Mouse (Mus musculus): Measurements from ENCODE around the gene Cntnap5a. TPM values are rescaled to one million over a fixed set of nuclear protein-coding genes. Genes with fewer than 3 reads are reported as not detected.

Gene Cntnap5a
- 5.3 and 7.8 TPM in 2 replicates for total RNA-seq (2021)
- long read RNA-seq, partial matches to known transcripts = 0 of 1 reads
- long read RNA-seq, other reads (novel, unspliced or antisense) = 1 of 1 reads

DNA sequence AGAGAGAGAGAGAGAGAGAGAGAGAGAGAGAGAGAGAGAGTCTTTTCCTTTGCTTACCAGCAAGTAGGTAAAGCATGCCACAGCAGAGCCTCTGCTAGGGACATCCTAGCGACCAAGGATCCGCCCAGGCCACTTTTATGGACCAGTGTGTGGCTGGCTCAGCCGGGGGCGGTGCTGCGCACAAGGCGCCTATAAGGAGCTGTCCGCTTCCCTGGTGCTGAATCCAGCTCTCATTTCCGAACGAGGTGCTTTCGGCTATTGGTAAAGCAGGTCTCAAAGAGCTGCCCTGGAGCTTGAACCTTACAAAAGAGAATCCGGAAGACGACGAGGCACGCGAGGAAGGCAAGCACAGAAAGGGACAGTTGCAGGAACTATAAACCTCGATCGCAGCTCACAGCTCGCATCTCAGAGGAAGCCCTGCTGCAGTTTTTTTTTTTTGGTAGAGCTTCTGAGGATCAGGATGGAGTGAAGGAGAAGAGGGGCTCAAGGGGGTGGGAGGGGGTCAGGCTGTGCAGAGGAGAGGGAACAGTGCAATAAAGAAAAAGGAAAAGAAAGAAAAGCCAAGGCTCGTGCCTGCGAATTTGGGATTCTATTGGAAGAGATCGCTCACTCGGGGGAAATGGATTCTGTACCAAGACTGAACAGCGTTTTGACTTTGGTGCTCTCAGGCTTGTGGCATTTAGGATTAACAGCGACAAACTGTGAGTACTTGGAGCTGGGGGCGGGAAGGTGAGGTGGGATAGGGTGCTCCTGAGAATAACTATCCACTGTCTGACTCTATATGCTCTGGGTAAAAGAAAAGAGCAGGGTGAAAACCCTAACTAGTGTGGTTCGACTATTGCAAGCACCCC, at the start of gene Cntnap5a:
Gene Cntnap5a, plus strand, starts transcription at position 239 of the 851 bp plus-strand sequence.
- DNase-seq = peak; percentile 53

DNA sequence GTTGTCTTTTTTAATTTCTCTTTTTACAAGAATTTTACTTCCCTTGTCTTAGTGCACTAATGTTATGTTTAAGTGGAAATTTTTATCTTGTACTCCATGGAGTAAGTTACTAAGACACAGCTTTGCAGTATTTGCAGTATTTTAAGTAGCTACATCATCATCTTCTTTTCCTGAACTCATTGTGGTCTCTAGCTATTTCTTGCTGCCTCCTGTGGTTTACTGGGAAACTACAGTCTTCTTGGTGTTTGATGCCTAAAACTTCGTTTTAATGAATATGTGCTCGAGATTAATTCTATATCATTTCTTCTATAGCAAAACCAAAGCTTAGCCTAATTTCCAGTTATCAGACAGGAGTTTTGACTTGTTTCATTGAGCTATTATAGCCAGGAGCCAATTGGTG, 37.6 kb upstream of the Cntnap5a start:
- DNase-seq = no peak

DNA sequence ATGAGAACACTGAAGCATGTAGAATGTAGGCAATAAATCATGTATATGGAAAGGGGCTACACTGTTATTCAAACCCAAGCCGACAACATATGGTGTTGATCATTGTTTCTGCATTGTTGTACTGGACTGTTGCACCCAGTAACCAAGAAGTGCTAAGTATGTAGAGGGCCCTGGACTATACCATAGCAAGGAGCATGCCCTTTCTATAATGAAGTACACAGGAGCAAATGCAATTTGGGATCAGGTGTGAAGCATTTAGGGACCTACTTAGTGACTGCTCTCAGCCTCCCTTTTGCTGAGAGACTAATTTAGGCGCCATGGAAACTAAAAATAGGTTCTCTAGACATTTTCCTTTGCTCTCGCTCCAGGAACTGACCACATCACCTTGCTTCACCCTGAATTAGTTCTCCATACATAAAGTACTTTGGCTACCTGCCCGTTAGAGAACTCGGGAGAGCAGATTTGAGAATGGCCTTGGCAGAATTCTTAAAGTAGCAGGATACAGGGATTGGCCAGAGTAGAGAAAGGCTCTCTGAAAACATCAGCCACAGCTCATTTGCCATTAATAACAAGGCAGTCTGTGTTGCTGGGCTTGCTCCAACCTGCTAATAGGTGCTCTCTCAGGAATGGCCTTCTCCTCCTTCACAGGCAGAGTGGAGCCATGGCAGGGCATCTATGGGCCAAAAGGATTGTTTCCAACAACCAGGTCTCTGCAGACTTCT, 26.1 kb upstream of the Cntnap5a start:
- DNase-seq = no peak

DNA sequence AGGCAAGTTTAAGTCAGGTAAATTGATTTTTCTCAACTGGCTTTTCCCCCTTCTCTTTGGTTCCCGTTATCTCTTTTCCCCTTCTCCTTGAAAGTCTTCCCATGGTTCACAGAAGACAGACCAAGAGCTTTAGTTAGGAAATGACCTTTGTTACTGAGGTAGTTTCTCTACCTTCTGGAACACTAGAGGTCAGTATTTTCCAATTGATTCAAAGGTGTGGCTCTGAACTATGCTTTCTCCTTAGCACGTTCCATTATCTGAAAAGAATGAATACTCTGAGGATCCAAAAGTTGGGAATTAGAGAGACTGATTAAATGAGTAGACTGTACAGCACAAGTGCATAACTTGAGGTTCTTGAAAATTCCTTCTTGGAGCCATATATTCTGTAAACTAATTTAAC, 1.9 kb downstream of the Cntnap5a start:
- no peak for DNase-seq

DNA sequence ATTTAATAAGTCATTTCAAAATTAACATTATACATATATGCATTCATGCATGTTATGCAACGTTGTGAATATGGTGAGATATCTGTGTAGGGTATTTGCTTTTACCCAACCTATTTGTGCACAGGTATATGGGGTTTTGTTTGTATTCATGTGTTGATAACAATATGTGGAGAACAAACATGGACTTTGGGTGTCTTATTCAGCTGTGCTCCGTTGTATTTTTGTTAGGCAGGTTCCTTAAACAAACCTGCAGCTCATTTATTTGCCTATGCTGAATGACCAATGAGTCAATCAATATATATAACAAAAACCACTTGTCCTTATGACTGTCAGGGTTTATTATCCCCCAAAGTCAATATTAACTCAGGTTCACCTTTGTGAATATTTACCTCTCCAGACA, 15.2 kb downstream of the Cntnap5a start:
- no peak for DNase-seq

DNA sequence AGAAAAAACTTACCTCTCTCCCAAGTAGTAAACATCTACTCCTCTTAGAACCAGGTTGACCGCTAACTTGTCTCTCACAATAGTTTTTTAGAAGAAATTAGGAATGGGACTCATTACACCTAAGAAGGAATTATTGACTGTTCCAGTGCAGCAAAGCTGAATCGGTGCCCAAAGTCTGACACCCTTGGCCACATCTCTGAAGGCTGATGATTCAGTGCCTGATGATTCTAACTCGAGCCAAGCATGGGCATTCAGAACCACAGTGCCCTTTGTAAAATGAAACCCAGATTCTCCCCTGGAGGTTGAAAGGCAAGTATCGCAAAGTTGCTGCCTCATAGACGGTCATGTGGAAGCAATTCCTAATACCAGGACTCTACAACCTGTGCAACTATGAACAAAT, 58.0 kb downstream of the Cntnap5a start:
- DNase-seq = peak; percentile 35

DNA sequence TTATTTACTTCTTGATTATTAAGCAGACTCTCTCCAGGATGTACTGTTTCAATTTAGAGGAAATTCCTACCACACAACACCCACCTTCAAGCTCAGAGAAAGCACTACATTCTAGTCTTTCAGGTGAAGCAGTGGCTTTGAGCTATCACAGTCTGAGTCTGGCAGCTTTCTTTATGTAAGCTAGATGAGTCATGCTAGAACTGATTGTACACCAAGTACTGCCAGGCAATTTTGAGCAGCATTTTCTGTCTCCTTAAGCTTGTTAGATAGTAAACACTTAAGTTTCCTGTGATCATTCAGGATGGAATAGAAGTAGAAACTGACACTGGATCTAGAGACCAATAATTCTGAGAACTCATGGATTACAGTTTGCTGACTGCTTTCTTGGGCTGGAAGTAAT, 61.0 kb downstream of the Cntnap5a start:
- DNase-seq = no peak

DNA sequence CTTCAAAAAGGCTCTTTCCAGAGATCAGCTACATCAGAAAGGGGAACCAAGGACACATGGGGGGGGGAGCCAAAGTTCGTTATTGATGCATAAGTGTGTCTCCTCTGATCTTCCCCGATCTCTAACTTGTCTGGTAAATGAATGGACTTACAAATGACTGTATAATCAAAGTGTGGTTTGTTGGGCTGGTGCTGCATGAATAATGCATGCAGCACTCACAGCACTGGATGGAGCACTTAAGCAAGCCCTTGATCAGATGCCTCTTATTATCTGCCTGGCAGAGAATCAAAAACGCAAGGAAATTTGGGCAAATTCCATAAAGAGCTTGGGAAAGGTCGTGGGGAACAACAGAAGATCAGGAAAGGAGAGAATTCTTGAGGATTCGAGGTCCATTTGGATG, 100.2 kb downstream of the Cntnap5a start:
- DNase-seq = no peak

DNA sequence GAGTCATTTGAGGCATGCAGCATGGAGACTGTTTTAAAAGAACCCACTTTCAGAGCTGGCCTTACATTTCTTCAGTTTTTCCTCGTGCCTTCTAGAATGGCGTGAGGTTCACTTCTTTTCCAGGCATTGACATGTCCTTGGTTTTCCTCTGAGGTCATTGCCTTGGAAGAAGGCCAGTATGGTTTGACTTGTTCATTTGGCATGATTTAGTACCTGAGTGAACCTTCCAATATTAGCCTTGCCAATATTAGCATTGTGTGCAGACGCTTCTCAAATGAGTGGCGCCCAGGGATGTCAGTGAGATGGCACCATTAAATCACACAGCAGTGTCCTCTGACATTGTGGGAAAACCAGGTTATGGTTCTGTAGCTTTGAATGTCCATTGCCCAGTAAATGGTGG, 158.0 kb downstream of the Cntnap5a start:
- DNase-seq = peak; percentile 2

DNA sequence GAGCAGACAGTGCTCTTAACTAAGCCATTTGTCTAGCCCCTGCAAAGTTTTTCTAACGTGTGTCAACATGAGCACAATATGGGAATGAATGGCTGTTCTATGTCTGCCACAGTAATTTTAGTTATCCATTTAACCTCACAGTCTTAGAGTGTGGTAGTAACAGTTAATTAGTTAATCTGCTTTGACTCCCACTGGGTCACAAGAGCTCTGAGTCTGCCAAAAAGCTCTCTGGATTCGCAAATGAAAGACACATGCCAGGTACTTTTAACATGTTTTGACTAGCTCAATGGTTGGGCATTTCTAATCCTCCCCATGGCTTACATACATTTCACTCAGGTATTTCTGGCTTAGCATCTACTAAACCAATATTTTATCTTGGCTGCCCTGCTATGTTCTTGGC, 163.0 kb downstream of the Cntnap5a start:
- DNase-seq = no peak

DNA sequence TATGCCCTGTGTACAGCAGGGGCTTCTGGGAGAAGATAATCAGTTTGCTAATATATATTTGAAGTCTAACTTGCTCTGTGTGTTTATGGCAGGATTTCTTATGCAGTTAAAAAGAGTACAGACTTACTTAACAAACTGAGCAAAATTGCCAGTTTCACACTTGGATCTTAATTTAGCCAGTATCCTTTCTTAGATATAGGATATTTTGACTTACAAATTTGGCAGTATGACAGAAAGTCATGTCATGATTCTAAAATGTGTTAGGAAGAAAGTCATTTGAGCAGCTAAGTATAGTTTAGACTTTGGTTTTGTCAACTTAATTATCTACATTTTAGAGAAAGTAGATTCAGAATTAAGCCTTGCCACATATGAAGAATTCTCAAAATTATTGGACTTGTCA, 167.7 kb downstream of the Cntnap5a start:
- no peak for DNase-seq

DNA sequence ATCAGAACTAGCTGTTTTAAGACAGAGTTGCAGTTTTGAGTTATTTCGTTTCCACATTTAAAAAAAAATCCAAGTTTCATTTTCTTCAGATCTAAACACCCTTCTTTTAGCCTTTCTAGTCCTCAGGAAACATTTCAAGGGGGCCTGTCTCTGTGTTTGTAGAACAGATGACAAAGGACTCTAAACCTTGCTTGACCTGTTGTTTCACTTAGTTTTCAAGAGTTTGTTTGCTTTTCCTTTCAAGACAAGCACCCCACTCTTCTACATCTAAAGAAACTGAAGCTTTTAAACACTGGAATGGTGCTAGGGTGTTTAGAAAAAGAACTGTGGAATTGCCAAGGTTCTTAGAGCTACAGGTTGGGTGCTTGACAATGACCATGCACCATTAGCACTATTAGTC, 233.8 kb downstream of the Cntnap5a start:
- no peak for DNase-seq

DNA sequence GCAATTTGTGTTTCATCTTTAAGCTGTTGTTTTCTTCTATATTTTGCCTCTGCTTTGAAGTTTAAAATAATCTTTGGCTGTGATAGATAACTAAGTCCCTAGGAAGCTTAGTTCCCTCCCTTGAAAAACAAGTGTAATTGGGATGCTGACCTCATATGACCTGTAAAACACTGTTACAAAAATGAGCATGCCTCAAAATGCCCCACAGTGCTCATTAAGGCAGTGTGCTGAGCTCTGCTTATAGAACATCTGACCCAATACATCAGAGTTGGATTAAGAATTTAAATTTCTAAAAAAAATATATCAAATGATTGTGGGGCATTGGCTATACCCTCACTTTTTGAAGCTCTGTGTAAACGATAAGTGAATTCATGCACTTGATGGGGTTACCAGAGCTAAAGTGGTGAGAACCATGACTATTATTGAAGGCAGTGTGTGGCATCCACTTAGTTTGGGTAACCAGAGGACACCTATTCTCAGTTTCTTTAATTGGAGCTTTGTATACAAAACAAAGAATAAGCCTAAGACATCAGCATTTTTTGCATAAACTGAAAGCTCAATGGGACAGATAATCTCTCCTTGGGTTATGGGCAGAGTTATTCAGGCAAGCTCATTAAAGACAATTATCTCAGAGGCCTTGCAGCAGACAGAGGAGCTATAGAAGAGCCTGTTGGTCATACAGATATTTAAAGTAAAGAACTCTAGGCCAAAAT, 241.6 kb downstream of the Cntnap5a start:
- DNase-seq = no peak

DNA sequence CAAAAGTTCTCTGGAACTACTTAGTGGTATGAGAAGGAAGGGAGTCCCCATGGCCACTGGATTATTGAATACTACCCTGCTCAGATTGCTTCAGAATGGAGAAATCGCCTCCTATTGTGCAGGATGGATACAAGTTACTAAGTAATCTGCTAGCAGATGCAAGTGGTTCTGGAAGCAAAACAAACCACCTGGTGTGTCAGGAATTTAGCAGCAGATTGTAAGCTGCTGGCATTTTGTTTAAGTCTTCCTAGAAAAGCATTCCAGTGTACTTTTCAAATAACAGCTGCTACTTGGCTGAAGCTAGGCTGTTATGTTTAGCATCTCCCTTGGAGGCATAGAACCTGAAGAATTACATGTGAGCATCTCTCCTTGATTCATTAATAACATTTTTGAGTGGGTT, 247.5 kb downstream of the Cntnap5a start:
- no peak for DNase-seq

DNA sequence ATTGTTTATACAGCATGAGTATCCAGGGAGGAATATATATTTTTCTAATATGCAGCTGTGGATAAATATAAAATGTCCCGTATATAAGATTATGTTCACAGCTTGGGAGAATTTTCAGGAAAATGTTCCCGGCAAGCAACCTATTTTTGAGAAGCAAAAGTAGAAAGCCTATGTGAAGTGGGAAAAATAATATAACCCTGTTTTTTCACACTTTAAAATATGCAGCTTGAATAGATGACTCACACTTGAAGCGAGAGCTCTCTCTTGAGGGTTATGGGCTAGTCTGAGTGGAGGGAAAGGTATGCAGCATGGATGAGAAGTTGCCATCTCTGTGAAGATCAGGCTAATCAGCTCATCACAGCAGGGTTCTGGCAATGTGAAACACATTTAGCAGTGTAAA, 261.3 kb downstream of the Cntnap5a start:
- no peak for DNase-seq

DNA sequence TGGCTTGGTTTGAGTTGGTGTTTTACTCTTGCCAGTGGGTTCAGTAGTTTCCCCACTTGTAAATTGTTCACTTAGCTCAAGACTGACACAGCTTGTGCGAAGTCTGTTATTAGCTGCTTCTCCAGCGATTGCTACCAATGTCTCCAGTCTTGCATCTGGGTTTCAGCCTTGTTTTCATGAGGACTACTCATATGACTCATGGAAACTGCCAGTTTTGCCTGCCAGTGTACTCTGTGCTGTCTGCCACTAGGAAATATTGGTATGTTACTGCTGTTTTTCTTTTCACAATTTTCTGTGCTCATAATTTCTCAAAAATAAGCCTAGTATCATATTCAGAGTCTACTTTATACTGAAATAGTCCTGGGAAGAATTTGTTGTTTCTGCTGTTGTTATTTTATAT, 272.0 kb downstream of the Cntnap5a start:
- DNase-seq = no peak

DNA sequence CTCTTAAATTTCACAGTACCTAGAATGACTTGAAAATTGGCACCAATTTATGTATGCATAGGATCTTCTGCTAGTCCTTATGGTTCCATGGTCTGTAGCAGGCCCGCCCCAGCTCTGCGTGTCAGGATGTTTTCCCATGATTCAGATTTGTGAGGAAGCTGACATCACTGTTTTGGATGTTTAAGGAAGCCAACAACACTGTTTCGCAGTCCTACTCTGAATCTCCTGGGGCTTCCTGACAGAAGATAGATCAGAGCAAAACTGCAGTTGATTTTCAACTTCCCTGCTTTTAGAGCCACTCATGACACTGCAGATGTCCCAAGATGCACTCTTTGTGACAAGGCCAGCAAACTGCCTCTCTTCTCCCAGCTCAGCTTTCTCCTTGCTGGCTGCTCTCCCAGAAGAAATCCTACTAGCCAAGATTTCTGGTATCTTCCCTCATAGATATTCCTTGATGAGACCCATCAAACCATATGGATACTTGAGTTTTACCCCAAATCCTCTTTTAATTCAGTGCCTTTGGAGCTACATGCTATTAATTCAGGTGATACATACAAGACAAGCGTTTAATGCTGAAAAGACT, 280.5 kb downstream of the Cntnap5a start:
- DNase-seq = no peak

DNA sequence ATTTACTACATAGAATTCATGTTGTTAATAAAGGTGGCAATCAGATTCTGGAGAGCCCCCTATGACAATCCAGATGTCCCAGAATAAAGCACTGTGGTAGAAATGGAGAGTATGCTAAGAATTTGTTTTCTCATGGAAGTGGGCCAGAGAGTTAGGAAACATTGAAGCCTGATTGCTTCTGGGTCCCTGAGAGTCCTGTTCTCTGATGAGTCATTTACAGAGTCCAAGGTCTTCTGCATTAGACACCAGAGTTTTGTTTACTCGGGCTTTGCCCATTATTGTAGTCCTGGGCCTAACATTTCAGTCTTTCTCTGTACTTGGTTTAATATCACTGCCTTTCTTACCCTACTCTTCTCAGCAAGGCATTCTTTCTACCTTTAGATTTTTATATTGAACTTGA, 305.6 kb downstream of the Cntnap5a start:
- DNase-seq = no peak

DNA sequence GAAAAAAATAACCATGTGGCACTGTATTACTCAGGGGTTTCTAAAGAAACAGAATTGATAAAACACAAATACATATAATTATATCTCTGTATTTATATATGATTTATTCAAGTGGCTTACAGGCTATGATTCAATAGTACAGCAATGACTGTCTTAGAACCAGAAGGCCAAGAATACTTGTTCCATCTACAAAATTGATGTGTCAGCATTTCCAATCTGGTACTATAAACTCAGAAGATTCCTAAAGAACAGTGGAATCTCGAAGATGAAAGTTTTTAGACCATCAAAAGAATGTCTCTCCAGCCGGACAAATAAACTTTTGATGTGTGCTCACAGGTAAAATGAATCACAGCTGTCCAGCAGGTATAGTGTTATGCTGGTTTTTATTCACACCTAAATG, 331.2 kb downstream of the Cntnap5a start:
- no peak for DNase-seq

DNA sequence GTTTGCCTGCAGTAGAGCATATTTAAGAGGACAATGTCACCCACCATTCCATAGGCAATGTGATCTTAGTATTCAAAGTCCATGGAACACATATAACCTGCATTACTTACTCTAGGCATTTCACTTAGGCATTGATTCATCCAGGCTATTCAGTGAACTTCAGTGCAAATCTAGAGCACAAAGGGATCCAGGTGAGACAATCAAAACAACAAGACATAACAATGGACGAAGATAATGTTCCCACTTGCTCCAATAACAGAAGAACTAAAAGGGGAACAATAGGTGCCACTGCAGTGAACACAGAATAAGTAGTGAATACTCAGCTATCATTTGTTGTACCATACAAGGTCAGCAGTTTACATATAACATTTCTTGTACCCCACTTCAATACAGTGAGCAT, 345.1 kb downstream of the Cntnap5a start:
- no peak for DNase-seq

DNA sequence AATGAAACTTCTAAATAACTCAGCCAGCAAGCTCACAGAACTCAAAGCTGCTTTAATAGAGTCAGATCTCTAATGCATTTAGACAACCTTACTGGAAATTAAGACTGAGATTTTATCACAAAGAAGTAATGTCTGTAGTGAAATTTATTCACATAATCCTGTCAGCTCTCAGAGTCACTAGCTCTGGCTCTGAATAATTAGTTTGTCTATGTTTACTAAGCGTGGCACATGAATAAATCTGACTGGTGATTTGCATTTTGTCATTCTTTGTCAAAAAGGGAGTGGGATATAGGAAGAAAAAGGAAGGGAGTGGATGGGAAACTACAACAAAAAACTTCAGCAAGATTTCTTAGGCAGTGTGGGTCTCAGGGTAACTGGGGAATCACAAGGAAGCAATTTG, 351.3 kb downstream of the Cntnap5a start:
- DNase-seq = no peak

DNA sequence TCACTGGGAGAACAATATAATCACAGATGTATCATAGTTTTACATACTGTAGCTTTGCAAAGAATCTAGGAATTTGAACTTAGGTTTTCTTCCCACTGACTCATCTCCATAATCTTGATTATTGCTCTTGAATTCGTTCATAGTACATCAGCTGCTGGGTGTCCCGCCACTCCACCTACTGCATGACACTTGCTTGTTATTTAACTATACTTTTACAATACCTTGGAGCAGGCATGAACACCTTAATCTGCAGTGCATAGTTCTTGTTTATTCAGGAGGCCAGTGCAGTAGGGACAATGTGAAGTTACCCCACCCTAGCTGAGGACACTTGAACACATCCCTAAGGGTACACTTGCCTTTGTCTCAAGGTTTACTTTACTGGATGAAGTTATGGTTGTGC, 352.3 kb downstream of the Cntnap5a start:
- no peak for DNase-seq

DNA sequence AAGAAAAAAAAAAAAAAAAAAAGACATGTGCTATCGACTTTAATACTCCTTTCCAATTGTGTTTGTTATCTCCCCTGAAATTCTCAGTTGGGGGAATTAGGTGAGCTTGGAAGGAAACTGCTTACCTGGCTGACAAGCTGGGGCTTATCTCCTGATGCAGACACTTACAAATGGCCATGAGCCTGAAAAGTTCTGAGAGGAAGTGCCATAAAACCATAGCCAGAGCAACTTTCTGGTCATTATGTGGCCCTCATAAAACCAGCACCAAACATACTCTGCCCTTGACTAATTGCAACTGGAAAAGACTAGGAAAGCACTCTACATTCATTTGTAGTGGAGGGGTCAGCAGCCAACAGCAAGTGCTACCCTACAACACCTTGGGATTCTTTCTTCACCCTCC, 359.5 kb downstream of the Cntnap5a start:
- DNase-seq = no peak

All from adrenal gland, postnatal 25 days (tissue).